Mouse (Mus musculus): Measurements from ENCODE around the gene Ugt8a.

Ugt8a gene

GRCm38 (mm10) chr3:125861601-125862000, 76.8 kb downstream of the Ugt8a start:
- DNase-seq (ENCODE audit: low spot score), result no peak

- DNase-seq (ENCODE audit: low spot score), result peak; percentile 33
Measured at GRCm38 (mm10) chr3:125849163-125849872, 89.1 kb downstream of the Ugt8a start.

- DNase-seq (ENCODE audit: low spot score), result no peak
Measured at GRCm38 (mm10) chr3:125828051-125828450, 110.4 kb downstream of the Ugt8a start.

GRCm38 (mm10) chr3:125827256-125827655, 111.2 kb downstream of the Ugt8a start:
- DNase-seq (ENCODE audit: low spot score), result no peak

GRCm38 (mm10) chr3:125819741-125820140, 118.7 kb downstream of the Ugt8a start:
- DNase-seq (ENCODE audit: low spot score), result no peak

All from layer of hippocampus, adult 11-12 months (tissue).